Mouse (Mus musculus): ENCODE data around the gene Gpbp1. TPM values are rescaled to one million over a fixed set of nuclear protein-coding genes. Genes with fewer than 3 reads are reported as not detected.
A peak's percentile ranks its signal among the peaks of the same experiment; 100 is the strongest.

The Gpbp1 gene
- polyA plus RNA-seq, 1 experiment from 2014 or later: 131 TPM

- H3K9ac ChIP-seq (ENCODE audit: low read length): no peak overlapping the region
- H3K27me3 ChIP-seq (ENCODE audit: control insufficient read depth, insufficient read depth, low read length): no peaks in the 10 kb centered on the region
- DNase-seq (ENCODE audit: low spot score): no peak
- H3K9me3 ChIP-seq (ENCODE audit: control insufficient read depth, low read length): no peaks in the 10 kb centered on the region
- peaks cover 4% of the 10 kb centered on the region; the same call in 1 of the 2 replicates for H3K36me3 ChIP-seq (ENCODE audit: control insufficient read depth, insufficient read depth, low read length)
- no peak for ATAC-seq (ENCODE audit: insufficient number of reproducible peaks, low FRiP score, low TSS enrichment, low read depth)
- no peak overlapping the region for H3K4me2 ChIP-seq (ENCODE audit: low read depth, severe bottlenecking)
- H3K27ac ChIP-seq (replicated peaks; ENCODE audit: low read depth, low read length): no peak overlapping the region
- no peak overlapping the region for H3K4me3 ChIP-seq (ENCODE audit: low read depth, low read length)
- no peaks in the 10 kb centered on the region for H3K4me1 ChIP-seq (ENCODE audit: control insufficient read depth, insufficient read depth, low read length)
Measured at GRCm38 (mm10) chr13:111421330-111421729, 68.6 kb downstream of the Gpbp1 start.

GRCm38 (mm10) chr13:111418087-111418486 lies 71.8 kb downstream of the Gpbp1 start:
- Histone ChIP-seq H3K27ac (replicated peaks; ENCODE audit: low read depth, low read length) (no peak overlapping the region), H3K4me3 (ENCODE audit: low read depth, low read length) (no peak overlapping the region), H3K9ac (ENCODE audit: low read length) (no peak overlapping the region), H3K27me3 (ENCODE audit: control insufficient read depth, insufficient read depth, low read length) (no peaks in the 10 kb centered on the region), H3K9me3 (ENCODE audit: control insufficient read depth, low read length) (no peaks in the 10 kb centered on the region), H3K4me1 (ENCODE audit: control insufficient read depth, insufficient read depth, low read length) (no peaks in the 10 kb centered on the region), H3K4me2 (ENCODE audit: low read depth, severe bottlenecking) (no peak overlapping the region), H3K36me3 (ENCODE audit: control insufficient read depth, insufficient read depth, low read length) (no peaks in the 10 kb centered on the region)
- 55% methylated on average over 2 of the region's 2 CpGs for WGBS
- peak; percentile 31; the same call in 1 of the 2 replicates for ATAC-seq (ENCODE audit: insufficient number of reproducible peaks, low FRiP score, low TSS enrichment, low read depth)
- DNase-seq (ENCODE audit: low spot score): no peak

- H3K4me1 ChIP-seq (ENCODE audit: control insufficient read depth, insufficient read depth, low read length): no peaks in the 10 kb centered on the region
- H3K36me3 ChIP-seq (ENCODE audit: control insufficient read depth, insufficient read depth, low read length): no peaks in the 10 kb centered on the region
- 39% methylated on average over 4 of the region's 4 CpGs for WGBS
- ATAC-seq (ENCODE audit: insufficient number of reproducible peaks, low FRiP score, low TSS enrichment, low read depth) (no peak), DNase-seq (ENCODE audit: low spot score) (peak; percentile 77)
- no peak overlapping the region for H3K4me3 ChIP-seq (ENCODE audit: low read depth, low read length)
- H3K27me3 ChIP-seq (ENCODE audit: control insufficient read depth, insufficient read depth, low read length): no peaks in the 10 kb centered on the region
- no peak overlapping the region for H3K4me2 ChIP-seq (ENCODE audit: low read depth, severe bottlenecking)
- H3K9me3 ChIP-seq (ENCODE audit: control insufficient read depth, low read length): no peaks in the 10 kb centered on the region
- H3K9ac ChIP-seq (ENCODE audit: low read length): no peak overlapping the region
- H3K27ac ChIP-seq (replicated peaks; ENCODE audit: low read depth, low read length): no peak overlapping the region
Measured at GRCm38 (mm10) chr13:111413156-111413555, 76.8 kb downstream of the Gpbp1 start.

DNA sequence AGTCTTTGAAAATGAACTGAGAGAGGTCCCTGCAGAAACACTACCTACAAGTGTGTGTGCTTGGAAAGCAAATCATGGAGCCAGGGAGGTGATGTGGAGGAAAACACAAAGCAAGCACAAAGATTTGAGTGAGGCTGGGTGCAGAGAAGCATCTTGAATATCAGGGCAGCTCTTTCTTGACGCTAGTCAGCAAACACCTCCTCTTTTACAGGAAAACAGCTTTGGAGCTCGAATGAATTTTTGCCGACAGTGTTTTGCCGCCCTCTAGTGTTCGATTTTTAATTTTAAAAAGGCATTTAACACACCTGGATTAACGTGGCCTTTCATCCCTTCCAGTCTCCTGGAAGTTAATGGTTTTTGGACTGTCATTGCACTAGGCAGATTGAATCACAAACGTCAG lies 79.1 kb downstream of the Gpbp1 start:
- Histone ChIP-seq H3K27ac (replicated peaks; ENCODE audit: low read depth, low read length) (no peak overlapping the region), H3K9ac (ENCODE audit: low read length) (no peak overlapping the region), H3K4me2 (ENCODE audit: low read depth, severe bottlenecking) (no peak overlapping the region), H3K27me3 (ENCODE audit: control insufficient read depth, insufficient read depth, low read length) (no peaks in the 10 kb centered on the region), H3K4me3 (ENCODE audit: low read depth, low read length) (no peak overlapping the region), H3K36me3 (ENCODE audit: control insufficient read depth, insufficient read depth, low read length) (no peaks in the 10 kb centered on the region), H3K9me3 (ENCODE audit: control insufficient read depth, low read length) (no peaks in the 10 kb centered on the region), H3K4me1 (ENCODE audit: control insufficient read depth, insufficient read depth, low read length) (no peaks in the 10 kb centered on the region)
- peak; percentile 60 for DNase-seq (ENCODE audit: low spot score)
- 4% methylated on average over 7 of the region's 7 CpGs for WGBS
- no peak for ATAC-seq (ENCODE audit: insufficient number of reproducible peaks, low FRiP score, low TSS enrichment, low read depth)

GRCm38 (mm10) chr13:111406859-111407389 lies 83.0 kb downstream of the Gpbp1 start:
- DNase-seq (ENCODE audit: low spot score): no peak
- Histone ChIP-seq H3K27me3 (ENCODE audit: control insufficient read depth, insufficient read depth, low read length) (no peaks in the 10 kb centered on the region), H3K4me2 (ENCODE audit: low read depth, severe bottlenecking) (no peak overlapping the region), H3K9me3 (ENCODE audit: control insufficient read depth, low read length) (no peaks in the 10 kb centered on the region), H3K4me1 (ENCODE audit: control insufficient read depth, insufficient read depth, low read length) (no peaks in the 10 kb centered on the region), H3K36me3 (ENCODE audit: control insufficient read depth, insufficient read depth, low read length) (no peaks in the 10 kb centered on the region), H3K27ac (replicated peaks; ENCODE audit: low read depth, low read length) (no peak overlapping the region), H3K9ac (ENCODE audit: low read length) (no peak overlapping the region), H3K4me3 (ENCODE audit: low read depth, low read length) (no peak overlapping the region)
- WGBS: 72% methylated on average over 9 of the region's 9 CpGs
- no peak for ATAC-seq (ENCODE audit: insufficient number of reproducible peaks, low FRiP score, low TSS enrichment, low read depth)

GRCm38 (mm10) chr13:111405956-111406355 lies 84.0 kb downstream of the Gpbp1 start:
- H3K4me2 ChIP-seq (ENCODE audit: low read depth, severe bottlenecking): no peak overlapping the region
- H3K36me3 ChIP-seq (ENCODE audit: control insufficient read depth, insufficient read depth, low read length): no peaks in the 10 kb centered on the region
- ATAC-seq (ENCODE audit: insufficient number of reproducible peaks, low FRiP score, low TSS enrichment, low read depth): no peak
- no peaks in the 10 kb centered on the region for H3K9me3 ChIP-seq (ENCODE audit: control insufficient read depth, low read length)
- no peaks in the 10 kb centered on the region for H3K4me1 ChIP-seq (ENCODE audit: control insufficient read depth, insufficient read depth, low read length)
- no peak overlapping the region for H3K4me3 ChIP-seq (ENCODE audit: low read depth, low read length)
- no peaks in the 10 kb centered on the region for H3K27me3 ChIP-seq (ENCODE audit: control insufficient read depth, insufficient read depth, low read length)
- no peak overlapping the region for H3K9ac ChIP-seq (ENCODE audit: low read length)
- WGBS: 77% methylated on average over 3 of the region's 3 CpGs
- DNase-seq (ENCODE audit: low spot score): no peak
- no peak overlapping the region for H3K27ac ChIP-seq (replicated peaks; ENCODE audit: low read depth, low read length)

- Histone ChIP-seq H3K36me3 (ENCODE audit: control insufficient read depth, insufficient read depth, low read length) (no peaks in the 10 kb centered on the region), H3K4me1 (ENCODE audit: control insufficient read depth, insufficient read depth, low read length) (peaks cover 6% of the 10 kb centered on the region; the same call in 1 of the 2 replicates), H3K27ac (replicated peaks; ENCODE audit: low read depth, low read length) (no peak overlapping the region), H3K9ac (ENCODE audit: low read length) (no peak overlapping the region), H3K9me3 (ENCODE audit: control insufficient read depth, low read length) (no peaks in the 10 kb centered on the region), H3K27me3 (ENCODE audit: control insufficient read depth, insufficient read depth, low read length) (peaks cover 2% of the 10 kb centered on the region; the same call in 1 of the 2 replicates), H3K4me3 (ENCODE audit: low read depth, low read length) (no peak overlapping the region), H3K4me2 (ENCODE audit: low read depth, severe bottlenecking) (no peak overlapping the region)
- 23% methylated on average over 5 of the region's 5 CpGs for WGBS
- DNase-seq (ENCODE audit: low spot score) (no peak), ATAC-seq (ENCODE audit: insufficient number of reproducible peaks, low FRiP score, low TSS enrichment, low read depth) (no peak)
Measured at GRCm38 (mm10) chr13:111397600-111398151, 92.2 kb downstream of the Gpbp1 start.

- Histone ChIP-seq H3K4me1 (ENCODE audit: control insufficient read depth, insufficient read depth, low read length) (peaks cover 6% of the 10 kb centered on the region; the same call in 1 of the 2 replicates), H3K4me2 (ENCODE audit: low read depth, severe bottlenecking) (no peak overlapping the region), H3K9me3 (ENCODE audit: control insufficient read depth, low read length) (no peaks in the 10 kb centered on the region), H3K4me3 (ENCODE audit: low read depth, low read length) (no peak overlapping the region), H3K36me3 (ENCODE audit: control insufficient read depth, insufficient read depth, low read length) (no peaks in the 10 kb centered on the region), H3K27ac (replicated peaks; ENCODE audit: low read depth, low read length) (no peak overlapping the region), H3K9ac (ENCODE audit: low read length) (no peak overlapping the region), H3K27me3 (ENCODE audit: control insufficient read depth, insufficient read depth, low read length) (peaks cover 2% of the 10 kb centered on the region; the same call in 1 of the 2 replicates)
- 46% methylated on average over 7 of the region's 7 CpGs for WGBS
- DNase-seq (ENCODE audit: low spot score) (no peak), ATAC-seq (ENCODE audit: insufficient number of reproducible peaks, low FRiP score, low TSS enrichment, low read depth) (no peak)
Measured at GRCm38 (mm10) chr13:111397061-111397460, 92.8 kb downstream of the Gpbp1 start.

DNA sequence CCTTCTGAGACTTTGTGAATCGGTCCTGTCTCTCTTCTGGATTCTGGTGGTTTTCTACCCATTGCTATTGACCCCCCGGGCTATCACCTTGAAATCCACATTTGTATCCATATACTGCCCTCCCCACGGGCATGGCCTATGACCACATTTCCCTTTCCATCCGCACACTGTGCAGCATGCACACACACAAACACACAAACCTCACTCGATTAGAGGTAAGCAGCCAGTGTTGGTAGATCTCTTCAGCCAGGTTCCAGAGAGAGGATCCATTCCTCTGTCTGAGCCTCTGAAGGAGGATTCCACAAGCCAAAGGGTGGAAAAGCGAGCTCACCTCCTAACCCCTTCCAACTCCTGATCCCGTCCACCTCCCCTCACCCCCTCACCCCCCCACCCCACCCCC lies 94.4 kb downstream of the Gpbp1 start:
- Histone ChIP-seq H3K36me3 (ENCODE audit: control insufficient read depth, insufficient read depth, low read length) (no peaks in the 10 kb centered on the region), H3K9ac (ENCODE audit: low read length) (no peak overlapping the region), H3K4me2 (ENCODE audit: low read depth, severe bottlenecking) (no peak overlapping the region), H3K27me3 (ENCODE audit: control insufficient read depth, insufficient read depth, low read length) (peaks cover 2% of the 10 kb centered on the region; the same call in 1 of the 2 replicates), H3K4me1 (ENCODE audit: control insufficient read depth, insufficient read depth, low read length) (peaks cover 6% of the 10 kb centered on the region; the same call in 1 of the 2 replicates), H3K9me3 (ENCODE audit: control insufficient read depth, low read length) (no peaks in the 10 kb centered on the region), H3K4me3 (ENCODE audit: low read depth, low read length) (no peak overlapping the region), H3K27ac (replicated peaks; ENCODE audit: low read depth, low read length) (no peak overlapping the region)
- 87% methylated on average over 7 of the region's 7 CpGs for WGBS
- DNase-seq (ENCODE audit: low spot score) (no peak), ATAC-seq (ENCODE audit: insufficient number of reproducible peaks, low FRiP score, low TSS enrichment, low read depth) (no peak)

All from limb, embryonic 11.5 days (tissue).